Mouse (Mus musculus): ENCODE results near the gene St7l. TPM values are rescaled to one million over a fixed set of nuclear protein-coding genes. Genes with fewer than 3 reads are reported as not detected.

Gene St7l
- polyA plus RNA-seq, 1 experiment, result 7.4 TPM

GRCm38 (mm10) chr3:104818749-104819134 lies 45.1 kb upstream of the St7l start:
- TF ChIP-seq POLR2A (IDR thresholded peaks at IDR 0.05; ENCODE audit: low read depth, low read length) (no peak), CTCF (conservative IDR thresholded peaks at IDR 0.05; ENCODE audit: insufficient read depth, insufficient read length, low read depth, low read length) (no peak)
- H3K4me1 ChIP-seq (ENCODE audit: control insufficient read depth, insufficient read depth, low read length), result peaks cover 11% of the 10 kb centered on the region; the same call in 1 of the 2 replicates
- DNase-seq, result peak; percentile 50
- peak overlapping the region; percentile 93 for H3K4me3 ChIP-seq (ENCODE audit: insufficient read depth, low read depth, low read length)
- H3K27ac ChIP-seq (ENCODE audit: insufficient read depth, low read depth, low read length), result peak overlapping the region; percentile 85; the same call in 1 of the 2 replicates
- no peaks in the 10 kb centered on the region for H3K36me3 ChIP-seq (ENCODE audit: control insufficient read depth, insufficient read depth, low read length)
- WGBS, result 0% methylated on average over 3 of the region's 3 CpGs
- H3K27me3 ChIP-seq (replicated peaks; ENCODE audit: control insufficient read depth, insufficient read depth, low read length), result no peaks in the 10 kb centered on the region

GRCm38 (mm10) chr3:104820426-104820825 lies 43.4 kb upstream of the St7l start:
- no peaks in the 10 kb centered on the region for H3K27me3 ChIP-seq (replicated peaks; ENCODE audit: control insufficient read depth, insufficient read depth, low read length)
- no peaks in the 10 kb centered on the region for H3K36me3 ChIP-seq (ENCODE audit: control insufficient read depth, insufficient read depth, low read length)
- no peak overlapping the region for H3K27ac ChIP-seq (ENCODE audit: insufficient read depth, low read depth, low read length)
- no peak for DNase-seq
- H3K4me1 ChIP-seq (ENCODE audit: control insufficient read depth, insufficient read depth, low read length), result peaks cover 11% of the 10 kb centered on the region; the same call in 1 of the 2 replicates
- no peak overlapping the region for H3K4me3 ChIP-seq (ENCODE audit: insufficient read depth, low read depth, low read length)
- WGBS, result 56% methylated on average over 1 of the region's 1 CpGs
- TF ChIP-seq CTCF (conservative IDR thresholded peaks at IDR 0.05; ENCODE audit: insufficient read depth, insufficient read length, low read depth, low read length) (no peak), POLR2A (IDR thresholded peaks at IDR 0.05; ENCODE audit: low read depth, low read length) (no peak)

GRCm38 (mm10) chr3:104822413-104822812 lies 41.4 kb upstream of the St7l start:
- DNase-seq, result no peak
- H3K27ac ChIP-seq (ENCODE audit: insufficient read depth, low read depth, low read length), result no peak overlapping the region
- H3K4me1 ChIP-seq (ENCODE audit: control insufficient read depth, insufficient read depth, low read length), result peaks cover 4% of the 10 kb centered on the region; the same call in 1 of the 2 replicates
- 73% methylated on average over 3 of the region's 3 CpGs for WGBS
- no peak overlapping the region for H3K4me3 ChIP-seq (ENCODE audit: insufficient read depth, low read depth, low read length)
- no peak for TF ChIP-seq POLR2A (IDR thresholded peaks at IDR 0.05; ENCODE audit: low read depth, low read length)
- TF ChIP-seq CTCF (conservative IDR thresholded peaks at IDR 0.05; ENCODE audit: insufficient read depth, insufficient read length, low read depth, low read length), result no peak
- no peaks in the 10 kb centered on the region for H3K27me3 ChIP-seq (replicated peaks; ENCODE audit: control insufficient read depth, insufficient read depth, low read length)
- no peaks in the 10 kb centered on the region; the same call in 1 of the 2 replicates for H3K36me3 ChIP-seq (ENCODE audit: control insufficient read depth, insufficient read depth, low read length)

GRCm38 (mm10) chr3:104835797-104836196 lies 28.0 kb upstream of the St7l start:
- 95% methylated on average over 3 of the region's 3 CpGs for WGBS
- Histone ChIP-seq H3K27me3 (replicated peaks; ENCODE audit: control insufficient read depth, insufficient read depth, low read length) (no peaks in the 10 kb centered on the region), H3K36me3 (ENCODE audit: control insufficient read depth, insufficient read depth, low read length) (peaks cover 7% of the 10 kb centered on the region), H3K4me3 (ENCODE audit: insufficient read depth, low read depth, low read length) (no peak overlapping the region), H3K4me1 (ENCODE audit: control insufficient read depth, insufficient read depth, low read length) (no peaks in the 10 kb centered on the region), H3K27ac (ENCODE audit: insufficient read depth, low read depth, low read length) (no peak overlapping the region)
- no peak for TF ChIP-seq CTCF (conservative IDR thresholded peaks at IDR 0.05; ENCODE audit: insufficient read depth, insufficient read length, low read depth, low read length)
- TF ChIP-seq POLR2A (IDR thresholded peaks at IDR 0.05; ENCODE audit: low read depth, low read length), result no peak
- no peak for DNase-seq

- no peak overlapping the region for H3K27ac ChIP-seq (ENCODE audit: insufficient read depth, low read depth, low read length)
- H3K27me3 ChIP-seq (replicated peaks; ENCODE audit: control insufficient read depth, insufficient read depth, low read length), result no peaks in the 10 kb centered on the region
- no peak overlapping the region for H3K4me3 ChIP-seq (ENCODE audit: insufficient read depth, low read depth, low read length)
- 96% methylated on average over 5 of the region's 5 CpGs for WGBS
- no peak for DNase-seq
- H3K36me3 ChIP-seq (ENCODE audit: control insufficient read depth, insufficient read depth, low read length), result peaks cover 6% of the 10 kb centered on the region
- TF ChIP-seq POLR2A (IDR thresholded peaks at IDR 0.05; ENCODE audit: low read depth, low read length) (no peak), CTCF (conservative IDR thresholded peaks at IDR 0.05; ENCODE audit: insufficient read depth, insufficient read length, low read depth, low read length) (no peak)
- no peaks in the 10 kb centered on the region for H3K4me1 ChIP-seq (ENCODE audit: control insufficient read depth, insufficient read depth, low read length)
These were observed 22.8 kb upstream of the St7l start for GRCm38 (mm10) chr3:104841049-104841448.

GRCm38 (mm10) chr3:104846601-104847000 lies 17.2 kb upstream of the St7l start:
- 61% methylated on average over 4 of the region's 4 CpGs for WGBS
- peaks cover 6% of the 10 kb centered on the region for H3K36me3 ChIP-seq (ENCODE audit: control insufficient read depth, insufficient read depth, low read length)

GRCm38 (mm10) chr3:104854465-104854864 lies 9.3 kb upstream of the St7l start:
- TF ChIP-seq CTCF (conservative IDR thresholded peaks at IDR 0.05; ENCODE audit: insufficient read depth, insufficient read length, low read depth, low read length), result no peak
- no peak for TF ChIP-seq POLR2A (IDR thresholded peaks at IDR 0.05; ENCODE audit: low read depth, low read length)
- Histone ChIP-seq H3K27me3 (replicated peaks; ENCODE audit: control insufficient read depth, insufficient read depth, low read length) (no peaks in the 10 kb centered on the region), H3K27ac (ENCODE audit: insufficient read depth, low read depth, low read length) (no peak overlapping the region), H3K4me1 (ENCODE audit: control insufficient read depth, insufficient read depth, low read length) (peaks cover 12% of the 10 kb centered on the region; the same call in 1 of the 2 replicates), H3K4me3 (ENCODE audit: insufficient read depth, low read depth, low read length) (no peak overlapping the region), H3K36me3 (ENCODE audit: control insufficient read depth, insufficient read depth, low read length) (no peaks in the 10 kb centered on the region)
- WGBS, result 62% methylated on average over 1 of the region's 1 CpGs
- no peak for DNase-seq

More at GRCm38 (mm10) chr3:104846601-104847000, 17.2 kb upstream of the St7l start:
- TF ChIP-seq CTCF (conservative IDR thresholded peaks at IDR 0.05; ENCODE audit: insufficient read depth, insufficient read length, low read depth, low read length), result no peak
- TF ChIP-seq POLR2A (IDR thresholded peaks at IDR 0.05; ENCODE audit: low read depth, low read length), result no peak
- DNase-seq, result peak; percentile 43
- Histone ChIP-seq H3K27me3 (replicated peaks; ENCODE audit: control insufficient read depth, insufficient read depth, low read length) (no peaks in the 10 kb centered on the region), H3K4me1 (ENCODE audit: control insufficient read depth, insufficient read depth, low read length) (peaks cover 2% of the 10 kb centered on the region; the same call in 1 of the 2 replicates), H3K27ac (ENCODE audit: insufficient read depth, low read depth, low read length) (no peak overlapping the region; the same call in 1 of the 2 replicates), H3K4me3 (ENCODE audit: insufficient read depth, low read depth, low read length) (no peak overlapping the region)
